Mouse (Mus musculus) megakaryocyte-erythroid progenitor cell, adult 5-6 weeks (primary cell): ENCODE measurements around the gene Mlycd. TPM values are rescaled to one million over a fixed set of nuclear protein-coding genes. Genes with fewer than 3 reads are reported as not detected.

ENCODE experiments used
- ATAC-seq: replicated peaks from 2 replicates; pipeline ENCODE4 v1.8.0; 2016; ENCODE audit warnings: mild to moderate bottlenecking, inconsistent platforms; ENCODE audit not compliant: severe bottlenecking, poor library complexity, low FRiP score, low TSS enrichment
- total RNA-seq, 2 experiments: library from RNA; stranded (forward) in 1 of 2; stranded (reverse) in 1 of 2; fragments of 200-1000, 215-1000 nt in 1 of 2; fragments of >200 nt in 1 of 2; fragmentation: Nextera tagmentation in 1 of 2; gene quantifications; 2 replicates each; pipeline ENCODE4 v1.2.3; 2014 to 2017

The Mlycd gene
- total RNA-seq, 2 experiments from 2014 or later: 5.8 to 5.9 TPM

DNA sequence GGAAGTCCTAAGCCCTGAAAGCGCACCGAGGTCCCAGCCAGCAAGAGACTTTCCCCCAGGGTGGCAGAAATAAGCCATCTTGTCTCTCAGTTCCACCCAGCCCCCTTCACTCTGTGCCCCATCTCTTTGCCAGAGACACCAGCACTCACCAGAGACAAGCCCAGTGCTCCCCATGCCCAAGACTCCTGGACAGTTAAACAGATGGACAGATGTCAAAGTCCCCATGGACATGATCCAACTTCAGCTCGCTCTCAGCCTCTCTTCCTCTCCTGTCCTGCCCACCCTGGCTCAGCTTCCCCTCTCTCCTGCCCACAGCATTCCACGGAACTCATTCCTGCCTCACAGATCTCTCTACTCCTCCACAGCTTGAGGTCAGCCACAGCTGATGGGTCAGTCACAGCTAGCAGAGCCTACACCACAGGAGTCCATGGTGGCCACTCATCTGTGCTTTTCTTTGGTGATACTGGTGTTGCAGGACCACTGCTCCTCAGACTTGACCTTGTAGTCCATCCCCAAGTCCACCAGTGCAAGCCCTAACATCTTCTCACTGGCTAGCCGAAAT, 34.2 kb downstream of the Mlycd start:
- no peak for ATAC-seq

DNA sequence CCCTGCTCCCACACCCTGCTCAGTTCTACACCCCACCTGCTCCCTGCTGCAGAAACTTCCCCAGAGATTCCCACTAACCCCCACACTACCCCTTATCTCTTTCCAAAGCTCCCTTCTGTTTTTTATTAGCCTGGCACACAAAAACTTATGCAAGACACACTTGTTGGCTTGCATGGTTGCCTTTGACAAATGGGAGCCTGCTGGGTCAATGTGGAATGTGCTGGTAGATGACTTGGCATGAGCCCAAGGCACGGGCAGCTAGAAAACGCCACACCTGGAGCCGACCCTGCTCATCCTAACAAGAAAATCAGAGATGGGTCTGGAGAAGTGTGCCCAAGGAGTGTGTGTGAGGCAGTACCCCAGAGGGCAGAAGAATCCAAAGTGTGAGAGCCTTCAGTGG, 34.9 kb downstream of the Mlycd start:
- no peak for ATAC-seq

DNA sequence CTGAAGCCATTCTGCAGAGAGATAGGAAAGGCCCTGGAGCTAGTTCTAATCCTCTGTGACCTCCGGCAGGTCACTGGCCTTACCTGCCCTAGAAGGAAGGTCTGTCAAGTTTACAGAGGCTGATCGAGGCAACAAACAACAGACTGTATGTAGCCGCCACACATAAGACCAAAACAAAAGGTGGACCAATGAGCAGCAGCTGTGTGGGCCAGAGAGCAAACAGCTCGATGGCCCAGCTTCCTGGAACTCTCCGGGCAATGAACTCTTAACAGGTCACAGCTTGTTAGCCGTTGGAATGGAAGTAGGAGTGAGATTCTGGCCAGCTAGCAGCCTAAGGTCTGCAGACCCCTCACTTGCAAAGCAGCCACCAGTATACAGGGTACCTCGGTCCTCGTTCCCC, 35.6 kb downstream of the Mlycd start:
- ATAC-seq: no peak

DNA sequence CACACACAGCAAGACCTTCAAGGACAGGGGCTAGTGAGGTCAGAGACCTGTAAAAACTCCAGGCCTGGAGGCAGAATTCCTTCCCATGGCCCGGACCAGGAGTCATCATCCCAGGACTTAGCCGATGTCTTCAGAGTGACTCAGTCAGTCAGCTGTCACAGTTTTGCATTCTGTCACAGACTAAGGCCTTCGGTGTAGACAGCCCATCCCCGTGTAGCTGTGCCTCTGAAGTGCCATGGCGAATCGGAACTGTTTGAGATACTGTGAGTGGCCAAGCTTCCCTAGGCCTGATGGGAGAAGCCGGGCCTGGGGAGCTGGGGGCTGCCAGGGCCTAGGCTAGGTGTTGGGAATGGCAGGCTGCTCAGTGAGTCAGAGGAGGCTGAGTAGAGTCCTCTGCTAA, 36.0 kb downstream of the Mlycd start:
- ATAC-seq: no peak

DNA sequence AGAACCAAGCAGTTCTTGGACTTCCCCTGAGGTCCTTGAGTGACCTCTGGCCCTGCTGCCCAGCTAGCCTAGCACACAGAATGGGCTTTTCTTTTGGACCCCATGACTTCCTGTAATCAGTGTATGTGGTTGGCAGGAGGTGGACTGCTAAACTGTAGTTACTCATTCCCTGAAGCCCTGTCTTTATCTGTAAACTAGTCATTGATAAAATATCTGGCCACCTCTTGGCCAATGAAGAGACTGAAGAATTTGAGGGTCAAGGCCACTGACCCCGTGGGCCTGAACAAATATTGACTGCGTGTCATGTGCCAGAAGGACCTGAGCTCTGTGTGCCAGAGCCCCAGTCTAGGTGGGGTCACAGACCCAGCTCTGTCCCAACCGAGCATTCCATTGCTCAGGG, 37.7 kb downstream of the Mlycd start:
- no peak for ATAC-seq

DNA sequence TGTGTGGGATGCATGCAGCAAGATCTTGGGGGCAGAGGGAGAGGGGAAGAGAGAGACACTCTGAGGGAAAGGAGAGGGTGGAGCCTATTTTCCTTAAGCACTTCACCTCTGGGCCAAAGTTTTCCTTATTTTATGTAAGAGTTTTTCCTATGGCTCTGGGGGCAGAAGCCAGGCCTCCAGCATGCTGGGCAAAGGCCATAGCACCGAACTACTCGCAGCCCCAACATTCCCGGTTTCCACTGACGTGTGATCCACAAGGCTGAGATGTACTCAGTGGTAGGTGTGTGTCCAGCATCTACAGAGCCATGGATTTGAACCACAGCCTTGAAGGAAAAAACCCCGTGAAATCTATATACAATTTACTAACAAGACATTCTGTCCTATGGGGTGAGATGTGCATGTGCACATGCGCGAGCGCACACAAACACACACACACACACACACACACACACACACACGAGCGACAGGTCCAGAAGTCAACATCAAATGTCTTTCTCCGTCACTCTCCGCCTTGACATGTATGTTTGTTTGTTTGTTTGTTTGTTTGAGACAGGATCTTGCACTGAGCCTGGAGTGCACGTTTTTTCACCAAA, 39.0 kb downstream of the Mlycd start, which contains the start of gene Osgin1:
Gene Osgin1, plus strand, starts transcription at position 543 of the 593 bp plus-strand sequence.
- ATAC-seq: no peak

DNA sequence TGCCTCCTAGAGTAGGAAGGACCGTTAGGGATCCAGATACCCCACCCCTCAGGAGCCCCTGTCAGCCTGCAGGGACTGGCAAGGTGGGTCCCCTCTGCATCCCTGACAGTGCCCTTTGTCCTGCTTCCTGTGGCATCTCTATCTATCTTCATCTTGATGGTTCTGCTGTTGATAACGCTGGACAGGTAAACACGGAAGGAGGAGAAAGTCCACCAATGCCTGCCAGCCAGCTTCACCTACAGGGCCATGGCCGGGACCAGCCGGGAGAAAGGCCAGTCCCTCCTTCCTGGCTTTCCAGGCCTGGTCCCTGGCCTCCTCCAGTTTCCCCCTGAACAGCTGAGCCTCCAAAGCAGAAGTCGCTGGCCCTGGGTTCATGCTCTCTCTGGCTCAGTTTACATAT, 39.9 kb downstream of the Mlycd start:
- no peak for ATAC-seq

DNA sequence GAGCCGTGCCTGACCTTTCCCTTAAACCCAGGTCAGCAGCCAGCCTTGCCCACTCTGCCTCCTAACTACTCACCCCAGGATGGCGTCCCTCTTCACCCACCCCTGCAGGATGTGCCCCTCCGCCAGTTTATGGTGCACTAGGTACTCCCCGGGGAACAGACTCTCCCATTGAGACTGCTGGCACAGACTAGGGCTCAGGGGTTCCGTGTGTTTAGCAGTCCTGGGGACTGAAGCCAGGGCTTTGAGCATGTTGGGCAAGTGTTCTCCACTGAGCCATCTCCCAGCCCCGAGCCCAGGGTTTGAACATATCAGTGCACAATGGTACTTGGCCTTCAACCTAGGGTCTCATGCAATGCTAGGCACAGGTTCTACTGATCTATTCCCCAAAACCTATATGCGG, 40.8 kb downstream of the Mlycd start:
- ATAC-seq: no peak

DNA sequence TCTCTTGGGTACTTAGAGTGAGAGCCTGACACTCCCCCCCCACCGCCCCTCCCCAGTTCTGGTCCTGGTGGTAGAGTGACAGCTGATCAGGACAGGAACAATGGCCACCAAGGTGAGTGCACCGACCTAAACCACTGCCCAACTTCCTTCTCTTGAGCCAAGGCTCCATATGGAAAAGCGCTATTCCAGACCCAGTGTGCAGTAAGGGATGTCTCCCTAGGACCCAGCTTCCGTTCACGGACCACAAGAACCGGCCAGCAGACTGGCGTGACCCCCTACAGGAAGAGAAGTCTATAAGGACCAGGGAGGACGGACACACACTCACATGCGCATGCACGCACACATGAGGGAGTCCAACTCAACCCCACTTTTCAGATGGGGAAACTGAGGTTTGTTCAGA, 41.7 kb downstream of the Mlycd start:
- ATAC-seq: no peak

DNA sequence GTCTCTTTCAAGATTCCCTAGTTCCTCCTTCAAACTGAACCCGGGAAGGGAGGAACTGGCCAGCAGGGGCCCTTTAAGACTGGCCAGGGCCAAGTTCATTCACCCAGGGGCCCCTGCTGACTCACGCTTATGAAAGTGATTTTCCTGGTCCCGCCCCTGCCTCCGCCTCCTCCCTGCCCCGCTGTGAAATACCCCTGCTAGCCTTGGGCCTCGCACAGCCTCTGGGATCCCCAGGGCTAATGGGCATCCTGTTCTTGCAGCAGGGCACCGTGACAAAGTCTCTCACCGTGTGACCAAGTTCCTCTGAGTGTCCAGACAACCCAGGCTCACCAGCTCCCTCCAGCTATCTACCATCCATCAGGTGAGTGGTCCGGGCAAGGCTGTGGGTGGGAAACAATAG, 42.3 kb downstream of the Mlycd start:
- peak; percentile 48 for ATAC-seq

DNA sequence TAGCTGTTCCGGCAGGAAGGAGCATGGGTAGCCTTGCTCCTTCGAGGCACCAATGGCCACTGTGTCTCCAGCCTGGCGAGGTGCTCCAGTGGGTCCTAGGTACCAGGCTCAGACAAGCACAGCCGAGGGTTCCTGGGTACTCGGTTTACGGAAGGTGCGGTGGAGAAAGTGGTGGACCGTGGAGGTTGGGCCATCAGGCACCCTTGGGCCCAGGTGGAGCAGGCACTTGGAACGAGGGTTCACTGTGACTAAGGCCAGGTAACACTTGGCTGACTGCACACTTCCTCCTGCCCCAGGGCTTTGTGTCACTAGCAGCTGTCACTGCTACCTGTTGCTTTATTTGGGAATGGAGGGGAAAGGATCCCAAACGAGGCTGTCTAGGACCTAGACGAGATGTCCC, 42.8 kb downstream of the Mlycd start:
- no peak for ATAC-seq

DNA sequence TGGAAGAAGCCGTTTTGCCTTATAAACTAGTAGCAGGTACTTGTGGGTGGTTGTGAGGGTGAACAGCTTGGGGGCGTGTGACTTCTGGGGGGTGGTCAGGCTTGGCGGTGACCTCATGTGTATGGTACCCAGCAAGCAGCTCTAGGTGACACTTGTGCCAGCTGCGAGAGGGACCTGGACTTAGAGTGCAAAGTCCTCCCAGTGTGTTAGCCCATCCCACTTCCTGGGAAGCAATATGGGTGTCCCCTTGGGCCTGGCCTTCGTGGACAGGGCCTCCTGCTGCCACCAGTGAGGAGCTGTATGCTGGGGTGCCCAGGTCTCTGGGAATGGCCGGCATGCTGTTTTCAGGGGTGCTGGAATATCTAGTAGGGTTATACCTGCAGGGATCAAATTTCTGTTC, 44.2 kb downstream of the Mlycd start:
- ATAC-seq: no peak

DNA sequence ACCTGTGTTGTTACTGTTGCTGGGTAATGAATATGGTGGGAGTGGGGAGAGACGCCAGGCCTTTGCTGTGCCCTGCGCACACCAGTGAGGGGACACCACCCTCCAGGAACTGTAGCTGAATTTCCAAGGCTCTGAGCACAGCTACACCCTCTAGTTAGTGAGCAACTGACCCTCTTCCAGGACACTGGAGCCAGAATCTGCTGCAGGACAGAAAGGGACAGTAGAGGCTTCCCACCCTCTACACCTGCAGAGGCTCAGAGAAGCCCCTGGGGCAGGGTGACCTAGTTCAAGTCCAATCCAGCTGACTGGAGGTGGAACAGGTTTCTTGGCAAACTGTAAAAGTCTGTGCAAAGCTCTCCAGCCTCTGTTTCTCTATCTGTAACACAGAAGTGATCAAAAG, 44.7 kb downstream of the Mlycd start:
- ATAC-seq: no peak

DNA sequence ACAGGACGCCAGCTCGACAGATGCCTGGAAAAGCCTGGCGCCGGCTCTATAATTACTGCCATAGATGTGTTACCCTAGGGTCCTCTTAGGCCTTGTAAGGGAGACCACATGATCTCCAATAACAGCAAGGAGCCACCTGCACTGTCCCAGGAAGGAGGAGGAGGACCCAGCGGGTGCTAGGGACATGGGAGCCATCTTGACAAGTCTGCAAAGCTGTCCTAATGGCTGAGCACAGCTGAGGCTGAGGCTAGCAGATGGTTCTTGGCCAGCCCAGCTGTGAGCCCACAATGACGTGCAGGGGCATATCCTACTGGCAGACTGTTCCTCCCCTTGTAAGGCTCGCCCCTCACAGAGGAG, 45.2 kb downstream of the Mlycd start:
- ATAC-seq: no peak

DNA sequence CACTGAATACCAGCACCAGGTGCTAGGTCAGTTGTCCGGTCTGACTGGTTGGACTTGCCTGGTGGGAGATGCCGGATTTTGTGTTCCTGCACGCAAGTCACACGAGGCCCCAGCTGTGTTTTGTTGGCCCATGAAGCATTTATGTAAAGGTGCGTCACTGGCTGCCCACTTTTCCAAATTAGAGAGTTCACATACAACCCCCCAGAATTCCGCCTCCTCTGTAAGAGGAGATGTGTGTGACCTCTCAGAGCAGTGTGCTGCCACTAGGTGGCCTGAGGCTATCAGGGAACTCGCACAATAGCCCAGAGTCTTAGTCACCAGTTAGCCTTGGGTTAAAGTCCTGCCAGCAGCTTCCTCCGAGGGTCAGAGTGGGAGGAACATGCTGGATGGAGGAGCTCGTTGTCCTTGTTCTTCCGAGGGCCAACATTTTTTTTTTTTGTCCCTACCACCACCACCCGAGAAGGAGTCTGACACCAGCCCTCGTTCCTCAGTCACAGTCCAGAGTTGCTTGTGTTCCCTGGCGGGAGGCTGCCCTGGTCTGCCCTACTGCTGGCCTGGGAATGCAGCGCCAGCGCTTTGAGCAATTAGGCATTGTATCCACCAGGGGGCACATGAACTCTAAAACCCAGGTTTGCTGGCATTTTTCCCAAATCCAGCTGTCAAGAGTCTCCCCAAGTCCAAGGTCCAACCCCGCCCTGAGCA, 45.7 kb downstream of the Mlycd start:
- peak; percentile 61; the same call in 1 of the 2 replicates for ATAC-seq

DNA sequence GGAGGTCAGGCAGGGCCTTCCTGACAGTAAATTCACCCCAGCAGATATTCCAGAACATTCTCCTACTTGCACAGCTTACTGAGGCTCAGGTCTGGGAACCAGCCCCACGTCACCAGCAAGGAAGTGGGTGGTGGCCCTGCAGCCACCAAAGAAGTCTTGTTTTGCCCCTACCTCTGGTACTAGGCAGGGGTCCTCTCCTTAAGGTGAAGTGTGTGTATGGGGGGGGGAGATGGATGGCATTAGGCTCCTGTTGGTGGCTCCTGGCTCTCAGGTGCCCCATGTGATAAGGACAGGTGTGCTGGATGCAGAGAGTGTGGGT, 46.2 kb downstream of the Mlycd start:
- ATAC-seq: 0 out of 2 replicates have a peak, but pooled peaks have one; percentile 38

DNA sequence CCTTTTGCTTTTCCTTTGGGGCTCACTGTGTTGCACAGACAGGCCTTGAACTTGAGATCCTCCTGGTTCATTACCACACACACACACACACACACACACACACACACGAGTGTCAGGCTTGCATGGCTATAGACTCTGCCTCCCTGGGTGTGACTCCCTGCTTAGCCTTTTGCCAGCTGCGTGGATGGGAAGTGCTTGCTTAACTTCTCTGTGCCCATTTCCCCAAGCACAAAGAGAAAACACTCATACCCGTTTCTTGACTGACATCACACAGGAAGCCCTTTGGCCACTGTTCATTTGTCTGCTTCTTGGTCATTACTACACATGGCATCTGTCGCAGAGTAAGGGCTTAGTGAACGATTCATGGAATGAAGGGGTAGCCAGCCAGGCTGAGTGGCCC, 47.3 kb downstream of the Mlycd start:
- no peak for ATAC-seq

DNA sequence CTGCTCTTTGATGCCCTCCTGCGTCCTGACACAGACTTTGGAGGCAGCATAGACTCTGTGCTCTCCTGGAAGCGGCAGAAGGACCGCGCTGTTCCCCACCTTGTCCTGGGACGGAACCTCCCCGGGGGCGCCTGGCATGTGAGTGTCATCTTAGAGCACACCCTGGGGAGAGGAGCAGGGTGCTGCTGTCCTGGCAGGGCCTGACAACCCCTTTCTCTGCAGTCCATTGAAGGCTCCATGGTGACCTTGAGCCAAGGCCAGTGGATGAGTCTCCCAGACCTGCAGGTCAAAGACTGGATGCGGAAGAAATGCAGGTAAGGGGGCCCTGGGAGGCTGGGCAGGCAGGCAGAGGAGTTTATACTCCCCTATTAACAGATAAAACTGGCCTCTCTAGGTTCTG, 48.3 kb downstream of the Mlycd start:
- ATAC-seq: no peak

DNA sequence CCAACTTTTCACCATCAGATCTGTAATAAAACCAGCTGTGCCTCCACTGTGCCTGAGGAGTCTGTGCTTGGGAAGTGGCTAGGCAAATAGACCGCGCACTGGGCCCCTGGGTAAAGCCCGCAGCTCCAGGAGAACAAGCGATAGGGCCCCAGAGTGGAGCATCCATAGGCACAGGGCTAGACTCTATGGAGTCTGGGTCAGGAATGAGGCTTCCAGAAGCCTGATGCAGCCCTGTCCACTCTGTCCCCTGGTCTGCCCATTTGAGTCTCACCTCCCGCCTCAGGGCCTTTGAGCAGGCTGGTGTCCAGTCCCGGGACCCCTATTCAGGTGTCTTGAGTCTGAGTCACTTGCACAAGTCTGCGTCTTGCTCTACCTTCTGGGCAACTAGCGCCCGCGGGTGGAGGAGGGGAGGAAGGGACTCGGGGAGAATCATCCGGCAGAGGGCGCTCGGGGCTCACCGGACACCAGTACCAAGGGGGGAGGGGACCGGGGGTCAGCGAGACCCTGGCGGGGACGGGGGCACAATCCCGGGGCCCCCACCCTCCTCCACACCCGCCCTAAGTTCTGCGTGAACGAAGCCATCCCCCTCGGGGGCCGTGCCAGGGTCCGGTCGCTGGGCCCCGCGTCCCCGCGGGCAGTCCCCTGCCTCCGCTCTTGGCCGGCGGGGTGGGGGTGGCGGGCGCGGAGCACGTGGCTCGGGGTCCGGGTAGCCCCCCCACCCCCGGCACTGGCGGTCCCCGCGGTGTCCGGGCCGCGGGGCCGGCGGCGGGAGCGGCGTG, 51.7 kb downstream of the Mlycd start, which contains the start of gene Necab2:
Gene Necab2, plus strand, starts transcription at position 509 of the 779 bp plus-strand sequence.
- ATAC-seq: peak; percentile 53; the same call in 1 of the 2 replicates

DNA sequence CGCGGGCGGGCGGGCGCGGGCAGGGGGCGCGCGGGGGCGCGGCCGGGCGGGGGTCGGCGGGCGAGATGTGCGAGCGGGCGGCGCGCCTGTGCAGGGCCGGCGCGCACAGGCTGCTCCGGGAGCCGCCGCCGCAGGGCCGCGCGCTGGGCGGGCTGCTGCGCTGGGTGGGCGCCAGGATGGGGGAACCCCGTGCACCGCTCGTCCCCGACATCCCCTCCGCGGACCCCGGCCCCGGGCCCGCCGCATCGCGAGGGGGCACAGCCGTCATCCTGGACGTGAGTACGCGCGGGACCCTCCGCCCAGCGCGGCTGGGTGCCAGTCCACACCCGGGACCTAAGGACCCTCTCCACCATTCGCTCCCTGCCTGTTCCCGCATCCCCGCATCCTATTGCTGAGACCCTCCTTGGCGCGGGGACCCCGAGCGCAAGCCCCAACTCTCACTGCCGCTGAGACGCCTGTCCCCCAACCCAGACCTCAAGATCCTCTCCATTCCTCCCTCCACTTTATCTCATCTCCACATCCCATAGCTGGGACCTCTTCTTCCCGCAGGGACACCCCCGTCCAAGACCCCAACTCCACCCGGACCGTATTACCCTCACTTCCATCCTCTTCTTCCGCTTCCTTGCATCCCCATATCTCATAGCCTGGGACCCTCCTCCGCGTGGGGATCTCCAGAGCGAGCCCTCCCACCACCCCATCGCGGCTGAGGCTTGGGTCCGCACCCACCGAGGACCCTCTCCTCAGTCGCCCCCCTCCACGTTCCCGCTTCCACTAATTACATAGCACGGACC, 52.5 kb downstream of the Mlycd start:
- ATAC-seq: no peak
